Mouse (Mus musculus) stomach, adult 2 months (tissue): ENCODE results near the gene 4933424G06Rik. TPM values are rescaled to one million over a fixed set of nuclear protein-coding genes. Genes with fewer than 3 reads are reported as not detected.

Experiments
- polyA plus RNA-seq: library from polyadenylated mRNA; depleted of rRNA; stranded (reverse); fragments of >200 nt; gene quantifications from 2 replicates; pipeline ENCODE4 v1.2.3, GENCODE M21; 2012; rRNA removed

Gene 4933424G06Rik
- polyA plus RNA-seq, result 0.06 TPM in 1 of 2 replicates, not detected in the other

GRCm38 (mm10) chr1:36709854-36710280 lies at the start of gene 4933424G06Rik:
TSS of gene 4933424G06Rik (plus strand) at chr1:36710149.

GRCm38 (mm10) chr1:36682620-36683355 lies 27.2 kb upstream of the 4933424G06Rik start, which contains the start of gene Fam178b:
TSS of gene Fam178b (minus strand) at chr1:36683183.

DNA sequence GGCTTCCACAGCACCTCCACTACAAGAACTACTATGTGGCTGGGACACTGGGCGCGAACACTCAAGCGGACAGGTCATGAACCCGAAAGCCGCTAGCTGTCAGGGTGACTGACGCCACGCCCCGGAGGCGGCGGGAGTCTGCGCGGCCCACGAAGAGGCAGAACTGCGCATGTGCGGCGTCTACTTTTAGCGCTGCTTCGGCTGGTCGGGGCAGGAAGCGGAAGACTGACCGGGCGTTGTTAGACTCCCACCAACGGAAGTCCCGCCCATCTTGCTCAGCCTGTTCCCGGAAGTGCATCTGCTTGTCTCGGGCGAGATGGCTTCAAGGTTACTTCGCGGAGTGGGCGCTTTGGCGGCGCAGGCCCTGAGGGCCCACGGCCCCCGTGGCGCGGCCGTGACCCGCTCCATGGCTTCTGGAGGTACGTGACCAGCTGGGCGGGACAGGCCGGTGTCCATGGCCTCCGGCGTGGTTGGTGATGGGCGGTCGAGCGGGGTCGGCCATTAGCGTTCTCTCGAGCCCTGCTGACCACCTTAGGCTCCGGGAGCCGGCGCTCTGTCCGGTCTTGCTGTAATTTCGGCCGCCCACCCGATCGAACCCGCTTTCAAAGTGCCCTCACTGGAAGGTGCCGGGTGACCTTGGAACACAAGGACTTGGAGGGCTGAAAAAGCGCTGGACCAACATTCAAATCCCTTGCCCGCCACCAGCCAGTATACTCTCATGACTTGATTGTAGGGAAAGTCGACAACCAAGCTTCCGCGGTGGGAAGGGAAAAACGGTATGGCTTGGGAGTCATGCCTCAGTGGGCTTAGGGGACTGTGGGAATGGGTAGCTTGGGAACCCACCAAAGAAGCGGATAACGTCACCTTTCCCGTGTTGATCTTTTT lies 18.4 kb upstream of the 4933424G06Rik start, which contains the start of gene Cox5b:
TSS of gene Cox5b (plus strand) at position 179 of the 885 bp plus-strand sequence.

DNA sequence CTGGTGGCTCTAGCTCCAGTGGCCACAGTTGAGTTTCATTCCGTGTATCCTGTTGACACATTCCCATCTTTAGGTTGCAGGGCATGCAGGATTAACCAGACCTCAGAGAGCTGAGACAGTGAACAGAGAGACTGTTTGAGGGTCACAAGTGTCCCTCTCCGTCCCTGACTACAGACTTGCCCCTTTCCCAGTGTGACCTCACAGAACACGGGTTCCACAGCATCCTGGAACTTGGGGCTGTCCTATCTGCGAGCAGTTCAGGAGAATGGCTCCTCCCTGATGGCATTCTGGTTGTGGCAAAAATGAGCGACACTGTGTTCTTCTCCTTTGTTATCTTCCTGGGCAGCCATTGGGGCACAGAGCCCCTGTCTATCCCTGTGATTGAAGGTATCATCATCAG lies 4.4 kb downstream of the 4933424G06Rik start, which contains the start of gene Actr1b:
TSS of gene Actr1b (minus strand) at position 112 of the 400 bp plus-strand sequence.

DNA sequence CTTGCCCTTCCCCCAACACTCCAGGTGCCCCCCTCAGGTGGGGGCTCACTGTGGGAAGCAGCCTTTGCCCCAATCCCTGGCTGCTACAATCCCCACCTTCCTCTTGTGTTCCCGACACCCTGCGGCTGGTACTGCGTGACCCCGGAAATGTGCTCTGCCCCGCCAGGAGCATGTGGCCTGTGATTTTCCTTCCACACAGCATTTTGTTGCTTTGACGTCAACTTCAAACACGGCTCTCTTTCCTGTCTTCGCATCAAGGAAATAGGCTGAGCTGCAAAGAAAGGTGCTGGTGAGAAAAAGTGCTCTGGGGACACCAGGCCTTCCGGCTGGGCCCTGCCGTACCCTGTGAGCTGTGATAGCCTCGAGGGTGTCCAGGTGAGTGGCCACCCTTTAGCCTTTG lies 51.6 kb downstream of the 4933424G06Rik start, which contains the start of gene Zap70:
TSS of gene Zap70 (plus strand) at position 231 of the 400 bp plus-strand sequence.

Other genes starting within 250 kb of the 4933424G06Rik start
- 16.8 and 16.9 TPM in 2 replicates for gene Cnnm4, start 238.5 kb upstream of the 4933424G06Rik start, polyA plus RNA-seq
- 13.4 and 15.0 TPM in 2 replicates for gene Cnnm3, start 198.3 kb upstream of the 4933424G06Rik start, polyA plus RNA-seq
- 12.4 and 16.9 TPM in 2 replicates for gene Ankrd23, start 173.3 kb upstream of the 4933424G06Rik start, polyA plus RNA-seq
- gene Gm42417, start 170.7 kb upstream of the 4933424G06Rik start, polyA plus RNA-seq, result not detected in 2 replicates
- gene Ankrd39, start 162.7 kb upstream of the 4933424G06Rik start, polyA plus RNA-seq, result 9.3 and 13.7 TPM in 2 replicates
- 5.6 and 8.1 TPM in 2 replicates for gene Sema4c, start 151.8 kb upstream of the 4933424G06Rik start, polyA plus RNA-seq
- 1.00 and 1.7 TPM in 2 replicates for gene Fam178b, start 27.0 kb upstream of the 4933424G06Rik start, polyA plus RNA-seq
- 494 and 615 TPM in 2 replicates for gene Cox5b, start 18.7 kb upstream of the 4933424G06Rik start, polyA plus RNA-seq
- 67.2 and 68.8 TPM in 2 replicates for gene Actr1b, start 4.3 kb downstream of the 4933424G06Rik start, polyA plus RNA-seq
- 0.52 and 1.1 TPM in 2 replicates for gene Zap70, start 51.6 kb downstream of the 4933424G06Rik start, polyA plus RNA-seq
- 6.5 and 8.2 TPM in 2 replicates for gene Tmem131, start 233.5 kb downstream of the 4933424G06Rik start, polyA plus RNA-seq